Mouse (Mus musculus) CH12.LX (cell line): ENCODE measurements around the gene Ino80d. TPM values are rescaled to one million over a fixed set of nuclear protein-coding genes. Genes with fewer than 3 reads are reported as not detected.

ENCODE experiments used
- DNase-seq: peaks from one replicate; pipeline ENCODE4 v3.0.0-alpha.2; 2013; ENCODE audit errors: extremely low read depth
- H3K27ac ChIP-seq: 2 replicates; pipeline ENCODE4 v1.5.1; 2012; ENCODE audit warnings: low read depth, mild to moderate bottlenecking, control low read depth, moderate library complexity; ENCODE audit not compliant: insufficient read depth
- H3K27me3 ChIP-seq: replicated peaks from 2 replicates; pipeline ENCODE3; 2012; ENCODE audit warnings: inconsistent platforms
- H3K36me3 ChIP-seq, 2 experiments: replicated peaks in 1 of 2; 2 replicates each; pipeline versions ENCODE3 to v1.6.1; 2012; ENCODE audit warnings: inconsistent platforms in 1 of 2, low read length in 1 of 2, mild to moderate bottlenecking in 1 of 2, mixed read lengths in 1 of 2, moderate library complexity in 1 of 2; ENCODE audit not compliant: control insufficient read depth in 1 of 2, insufficient read depth in 1 of 2
- H3K4me1 ChIP-seq, 2 experiments: 2 replicates each; pipeline ENCODE4 v1.6.1; 2012; ENCODE audit warnings: inconsistent platforms in 1 of 2, moderate library complexity in 1 of 2; ENCODE audit not compliant: insufficient read depth in 2 of 2, control insufficient read depth in 1 of 2
- H3K4me2 ChIP-seq: 2 replicates; pipeline ENCODE4 v1.6.1; 2012; ENCODE audit warnings: low read depth, mild to moderate bottlenecking, control low read depth; ENCODE audit not compliant: poor library complexity, insufficient read depth, severe bottlenecking
- H3K4me3 ChIP-seq, 3 experiments: fragments of 150-350 bp in 1 of 3; sonication (generic) in 1 of 3; replicated peaks in 1 of 3; 2 replicates each; pipeline versions ENCODE3 to v1.5.1; 2011 to 2012; ENCODE audit warnings: low read depth in 2 of 3, low read length in 2 of 3, mild to moderate bottlenecking in 2 of 3, moderate library complexity in 2 of 3, control low read depth in 1 of 3, improper control_type of control experiment in 1 of 3, inconsistent platforms in 1 of 3, mixed read lengths in 1 of 3; ENCODE audit not compliant: poor library complexity in 1 of 3
- H3K79me2 ChIP-seq: replicated peaks from 2 replicates; pipeline ENCODE4 v1.6.1; 2012; ENCODE audit warnings: mild to moderate bottlenecking, moderate library complexity; ENCODE audit not compliant: control insufficient read depth, poor library complexity, insufficient read depth, severe bottlenecking; ENCODE audit errors: extremely low read depth
- H3K9ac ChIP-seq: 2 replicates; pipeline ENCODE4 v1.6.1; 2012; ENCODE audit warnings: low read depth, mild to moderate bottlenecking, control low read depth, moderate library complexity; ENCODE audit not compliant: insufficient read depth
- H3K9me3 ChIP-seq: replicated peaks from 2 replicates; pipeline ENCODE3; 2012; ENCODE audit warnings: low read length, inconsistent platforms, mixed read lengths
- BHLHE40 ChIP-seq: IDR thresholded peaks from 2 replicates; pipeline ENCODE4 v1.6.1; 2011; ENCODE audit warnings: mild to moderate bottlenecking, low read depth, low read length, improper control_type of control experiment
- CHD1 ChIP-seq: IDR thresholded peaks from 2 replicates; pipeline ENCODE4 v1.6.1; 2012; ENCODE audit warnings: low read depth, low read length, improper control_type of control experiment, inconsistent platforms
- CHD2 ChIP-seq: IDR thresholded peaks from 2 replicates; pipeline ENCODE4 v1.6.1; 2011; ENCODE audit warnings: low read length, improper control_type of control experiment
- ELF1 ChIP-seq: IDR thresholded peaks from 2 replicates; pipeline ENCODE4 v1.6.1; 2014; ENCODE audit warnings: low read depth, mild to moderate bottlenecking, inconsistent platforms, low read length, improper control_type of control experiment
- EP300 ChIP-seq: IDR thresholded peaks from 2 replicates; pipeline ENCODE4 v1.6.1; 2011; ENCODE audit warnings: low read length, improper control_type of control experiment
- ETS1 ChIP-seq: conservative IDR thresholded peaks from 2 replicates; pipeline ENCODE4 v1.6.1; 2012; ENCODE audit warnings: low read depth, mild to moderate bottlenecking, inconsistent platforms, low read length, improper control_type of control experiment, moderate library complexity
- JUN ChIP-seq: IDR thresholded peaks from 2 replicates; pipeline ENCODE4 v1.6.1; 2011; ENCODE audit warnings: low read depth, mild to moderate bottlenecking, low read length, improper control_type of control experiment, moderate library complexity; ENCODE audit not compliant: insufficient read depth
- JUND ChIP-seq: conservative IDR thresholded peaks from 2 replicates; pipeline ENCODE4 v1.6.1; 2011; ENCODE audit warnings: low read depth, low read length, improper control_type of control experiment
- KAT2A ChIP-seq: IDR thresholded peaks from 2 replicates; pipeline ENCODE4 v1.6.1; 2012; ENCODE audit warnings: low read length, improper control_type of control experiment, inconsistent platforms; ENCODE audit not compliant: insufficient replicate concordance
- MAFK ChIP-seq: IDR thresholded peaks from 2 replicates; pipeline ENCODE4 v1.6.1; 2011; ENCODE audit warnings: low read length, improper control_type of control experiment; ENCODE audit not compliant: insufficient replicate concordance
- MAX ChIP-seq: IDR thresholded peaks from 2 replicates; pipeline ENCODE4 v1.6.1; 2011; ENCODE audit warnings: low read length, improper control_type of control experiment
- MAZ ChIP-seq: IDR thresholded peaks from 2 replicates; pipeline ENCODE4 v1.6.1; 2012; ENCODE audit warnings: low read depth, mild to moderate bottlenecking, inconsistent platforms, low read length, improper control_type of control experiment, moderate library complexity
- MEF2A ChIP-seq: IDR thresholded peaks from 2 replicates; pipeline ENCODE4 v1.6.1; 2014; ENCODE audit warnings: low read depth, mild to moderate bottlenecking, inconsistent platforms, low read length, improper control_type of control experiment, borderline replicate concordance
- MXI1 ChIP-seq: IDR thresholded peaks from 2 replicates; pipeline ENCODE4 v1.6.1; 2011; ENCODE audit warnings: mild to moderate bottlenecking, low read depth, low read length, improper control_type of control experiment
- MYC ChIP-seq: IDR thresholded peaks from 2 replicates; pipeline ENCODE4 v1.6.1; 2011; ENCODE audit warnings: low read depth, mild to moderate bottlenecking, improper control_type of control experiment, low read length
- NELFE ChIP-seq: IDR thresholded peaks from 2 replicates; pipeline ENCODE4 v1.6.1; 2011; ENCODE audit warnings: low read depth, low read length, improper control_type of control experiment
- NRF1 ChIP-seq: IDR thresholded peaks from 2 replicates; pipeline ENCODE4 v1.6.1; 2014; ENCODE audit warnings: low read depth, mild to moderate bottlenecking, inconsistent platforms, low read length, improper control_type of control experiment, moderate library complexity
- POLR2AphosphoS2 ChIP-seq: IDR thresholded peaks from 2 replicates; pipeline ENCODE4 v1.6.1; 2011; ENCODE audit warnings: low read depth, low read length, improper control_type of control experiment
- RCOR1 ChIP-seq: conservative IDR thresholded peaks from 2 replicates; pipeline ENCODE4 v1.6.1; 2012; ENCODE audit warnings: low read depth, mild to moderate bottlenecking, inconsistent platforms, low read length, improper control_type of control experiment
- TBP ChIP-seq: conservative IDR thresholded peaks from 2 replicates; pipeline ENCODE4 v1.6.1; 2011; ENCODE audit warnings: low read depth, low read length, improper control_type of control experiment
- UBTF ChIP-seq: IDR thresholded peaks from 2 replicates; pipeline ENCODE4 v1.6.1; 2012; ENCODE audit warnings: low read depth, mild to moderate bottlenecking, inconsistent platforms, low read length, improper control_type of control experiment, moderate library complexity
- USF1 ChIP-seq: IDR thresholded peaks from 2 replicates; pipeline ENCODE4 v1.6.1; 2014; ENCODE audit warnings: low read depth, mild to moderate bottlenecking, inconsistent platforms, low read length, improper control_type of control experiment
- ZMIZ1 ChIP-seq: IDR thresholded peaks from 2 replicates; pipeline ENCODE4 v1.6.1; 2012; ENCODE audit warnings: low read depth, mild to moderate bottlenecking, inconsistent platforms, low read length, improper control_type of control experiment
- ZNF384 ChIP-seq: IDR thresholded peaks from 2 replicates; pipeline ENCODE4 v1.6.1; 2012; ENCODE audit warnings: low read depth, low read length, improper control_type of control experiment, inconsistent platforms
- dilution Hi-C: fragments of 300-500 bp; cut with MboI; formaldehyde crosslinking; loops from 2 replicates; pipeline ENCODE4 v1.14.3; 2020; ENCODE audit warnings: low sequenced_read_pairs; ENCODE audit not compliant: extremely low pct_unique_long_range_greater_than_20kb, extremely low pct_ligation_motif_present
- in situ Hi-C: fragments of 300-500 bp; cut with MboI; formaldehyde crosslinking; loops from 3 replicates; pipeline ENCODE4 v1.14.3; 2019; ENCODE audit warnings: low sequenced_read_pairs, low pct_ligation_motif_present, low pct_unique_long_range_greater_than_20kb, mixed read lengths
- polyA plus RNA-seq: library from polyadenylated mRNA; unstranded; fragments of >175 nt; gene quantifications from 2 replicates; pipeline ENCODE4 v1.2.1, GENCODE M21; 2012; ENCODE audit warnings: low read depth; ENCODE audit not compliant: insufficient read length
- total RNA-seq, 2 experiments: library from RNA; depleted of rRNA; stranded (reverse); fragments of 300-350 nt in 1 of 2; fragments of >200 nt in 1 of 2; gene quantifications; 2 replicates each; pipeline ENCODE4 v1.2.3; 2012 to 2014

The Ino80d gene
- total and polyA plus RNA-seq, 3 experiments, result 4.5 to 5.8 (median 4.6) TPM

- DNase-seq, result no peak
- H3K9me3 ChIP-seq, result no peaks in the 10 kb centered on the region
- H3K36me3 ChIP-seq, result no peaks in the 10 kb centered on the region
- dilution Hi-C loops, result no loop called here
- H3K9ac ChIP-seq, result no peak overlapping the region
- no peaks in the 10 kb centered on the region for H3K4me1 ChIP-seq
- H3K27ac ChIP-seq, result no peak overlapping the region
- H3K4me2 ChIP-seq, result no peak overlapping the region
- H3K27me3 ChIP-seq, result peaks cover 2% of the 10 kb centered on the region
- no peak overlapping the region for H3K4me3 ChIP-seq
- no peaks in the 10 kb centered on the region for H3K79me2 ChIP-seq
- TF ChIP-seq UBTF (no peak), MAX (no peak), ZMIZ1 (no peak), MYC (no peak), NELFE (no peak), JUN (no peak), ETS1 (no peak), ELF1 (no peak), MAFK (no peak), CHD2 (no peak)
- TF ChIP-seq, all 38 proteins: peak for 0
- in situ Hi-C loops, result no loop called here
Observed at GRCm38 (mm10) chr1:62934752-62935329, 179.6 kb downstream of the Ino80d start.

GRCm38 (mm10) chr1:62934100-62934513 is 180.4 kb downstream of the Ino80d start:
- Histone ChIP-seq H3K4me1 (peaks cover 0 to 3% of the 10 kb centered on the region in 2 experiments; a peak in 1 of 4 replicates), H3K9ac (no peak overlapping the region), H3K27me3 (peaks cover 2% of the 10 kb centered on the region), H3K9me3 (no peaks in the 10 kb centered on the region), H3K27ac (no peak overlapping the region), H3K79me2 (no peaks in the 10 kb centered on the region), H3K36me3 (no peaks in the 10 kb centered on the region), H3K4me3 (no peak overlapping the region), H3K4me2 (no peak overlapping the region)
- dilution Hi-C loops, result no loop called here
- TF ChIP-seq JUND, result no peak
- TF ChIP-seq MAZ, result no peak
- TF ChIP-seq KAT2A, result no peak
- no peak for TF ChIP-seq ZNF384
- no peak for TF ChIP-seq USF1
- TF ChIP-seq JUN, result no peak
- TF ChIP-seq BHLHE40, result no peak
- no peak for TF ChIP-seq CHD1
- no peak for TF ChIP-seq TBP
- no peak for TF ChIP-seq EP300
- no peak for TF ChIP-seq NRF1
- no peak for TF ChIP-seq UBTF
- TF ChIP-seq MAFK, result no peak
- no peak for TF ChIP-seq MXI1
- no peak for TF ChIP-seq RCOR1
- TF ChIP-seq POLR2AphosphoS2, result no peak
- no peak for TF ChIP-seq MEF2A
- no peak for DNase-seq
- in situ Hi-C loops, result no loop called here
